Mouse (Mus musculus) limb, embryonic 10.5 days (tissue): ENCODE data around the gene Prune1. TPM values are rescaled to one million over a fixed set of nuclear protein-coding genes. Genes with fewer than 3 reads are reported as not detected.

ENCODE experiments used
- DNase-seq: peaks from one replicate; pipeline ENCODE4 v3.0.0-alpha.2; 2017; ENCODE audit warnings: low spot score
- H3K27ac ChIP-seq: fragments of 300-500 bp; sonication (generic); 2 replicates; pipeline ENCODE4 v1.5.1; 2016; ENCODE audit warnings: mild to moderate bottlenecking
- H3K27me3 ChIP-seq: fragments of 300-500 bp; sonication (generic); 2 replicates; pipeline ENCODE4 v1.6.1; 2016; ENCODE audit warnings: low read depth, mild to moderate bottlenecking; ENCODE audit not compliant: poor library complexity, severe bottlenecking
- H3K36me3 ChIP-seq: fragments of 300-500 bp; sonication (generic); 2 replicates; pipeline ENCODE4 v1.6.1; 2016; ENCODE audit warnings: mild to moderate bottlenecking, moderate library complexity
- H3K4me1 ChIP-seq: fragments of 300-500 bp; sonication (generic); 2 replicates; pipeline ENCODE4 v1.6.1; 2016
- H3K4me3 ChIP-seq: fragments of 300-500 bp; sonication (generic); 2 replicates; pipeline ENCODE4 v1.5.1; 2016; ENCODE audit warnings: mild to moderate bottlenecking, moderate library complexity
- H3K9me3 ChIP-seq: fragments of 300-500 bp; sonication (generic); replicated peaks from 2 replicates; pipeline ENCODE4 v1.6.1; 2016; ENCODE audit warnings: mild to moderate bottlenecking
- WGBS: fragments of 180-500 bp; shearing (Covaris S2); methylation state at CpG from one replicate; pipeline ENCODE4 v1.1.7; 2016; 5-methylcytosine and 5-hydroxymethylcytosine counted together
- polyA plus RNA-seq: library from polyadenylated mRNA; unstranded; fragments of >200 nt; fragmentation: Nextera tagmentation; extraction: Ambion mirVana; gene quantifications from 2 replicates; pipeline ENCODE4 v1.2.1, GENCODE M21; 2016

Gene Prune1
- polyA plus RNA-seq, 1 experiment from 2014 or later = 30.5 TPM

DNA sequence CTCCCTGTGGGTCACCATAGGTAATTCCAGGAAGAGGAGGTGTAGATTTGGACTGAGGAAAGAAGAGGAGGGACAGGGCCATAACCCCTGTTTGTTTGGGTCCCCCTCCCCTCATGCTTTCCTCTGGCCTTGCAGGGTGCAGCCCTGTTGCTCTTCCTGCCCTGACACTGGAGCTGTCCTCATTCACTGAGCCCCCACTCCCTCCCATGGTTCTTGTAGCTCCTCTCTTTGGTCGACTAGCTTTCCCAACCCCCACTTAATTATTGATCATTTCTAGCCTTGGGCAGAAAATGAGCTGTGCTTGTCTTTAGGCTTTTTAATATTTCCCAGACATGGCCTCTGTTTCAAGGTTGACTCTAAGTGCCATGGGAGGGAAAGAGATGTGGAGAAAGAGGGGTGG, 2.2 kb upstream of the Prune1 start:
- 36% methylated on average over 1 of the region's 1 CpGs for WGBS
- Histone ChIP-seq H3K9me3 (no peaks in the 10 kb centered on the region), H3K27me3 (no peaks in the 10 kb centered on the region), H3K4me3 (peak overlapping the region; percentile 80), H3K36me3 (peaks cover 15% of the 10 kb centered on the region), H3K4me1 (peaks cover 26% of the 10 kb centered on the region), H3K27ac (peak overlapping the region; percentile 95; the same call in 1 of the 2 replicates)
- no peak for DNase-seq

GRCm38 (mm10) chr3:95283589-95283941, 1.7 kb upstream of the Prune1 start:
- Histone ChIP-seq H3K27ac (peak overlapping the region; percentile 95), H3K36me3 (peaks cover 14% of the 10 kb centered on the region), H3K27me3 (no peaks in the 10 kb centered on the region), H3K9me3 (no peaks in the 10 kb centered on the region), H3K4me3 (peak overlapping the region; percentile 80), H3K4me1 (peaks cover 26% of the 10 kb centered on the region)
- under 1% methylated on average over 7 of the region's 7 CpGs for WGBS
- no peak for DNase-seq

DNA sequence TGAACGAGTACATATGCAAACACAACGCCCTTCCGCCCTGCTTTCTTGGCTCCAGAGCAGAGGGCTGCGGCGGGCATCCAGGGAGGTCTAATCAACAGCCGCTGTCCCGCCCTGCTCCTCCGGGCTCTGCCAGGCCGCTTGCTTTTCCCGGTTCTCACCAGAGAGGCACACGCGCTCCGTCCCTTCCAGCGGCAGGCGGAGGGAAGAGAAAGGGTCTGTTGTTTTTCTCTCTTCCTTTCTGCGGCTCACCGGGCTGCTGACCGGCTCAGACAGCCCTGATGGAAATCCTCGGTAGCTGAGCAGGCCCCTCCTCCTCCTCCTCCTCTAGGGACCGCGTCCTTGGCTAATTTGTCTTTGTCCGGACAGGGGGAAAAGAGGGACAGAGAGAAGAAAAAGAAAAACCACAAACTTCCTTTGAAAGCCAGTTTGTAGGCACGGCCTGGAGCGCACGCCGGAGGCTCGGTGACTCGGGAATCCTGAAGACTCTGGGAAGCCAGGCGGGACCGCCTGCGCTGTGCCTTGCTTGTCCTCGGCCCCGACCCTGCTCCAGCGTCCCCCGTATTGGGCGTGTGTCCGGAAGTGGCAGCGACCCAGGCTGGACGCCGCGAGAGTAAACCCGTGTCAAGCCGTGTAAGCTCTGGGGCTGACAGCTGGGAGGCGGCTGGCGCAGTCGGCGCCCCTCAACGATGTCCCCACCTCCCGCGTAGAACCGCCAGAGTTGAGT, 1.2 kb upstream of the Prune1 start:
- peak; percentile 85 for DNase-seq
- Histone ChIP-seq H3K4me3 (peak overlapping the region; percentile 80), H3K36me3 (peaks cover 11% of the 10 kb centered on the region), H3K27ac (peak overlapping the region; percentile 95), H3K4me1 (peaks cover 26% of the 10 kb centered on the region), H3K9me3 (no peaks in the 10 kb centered on the region), H3K27me3 (no peaks in the 10 kb centered on the region)
- WGBS = under 1% methylated on average over 51 of the region's 51 CpGs

- Histone ChIP-seq H3K9me3 (no peaks in the 10 kb centered on the region), H3K4me1 (peaks cover 26% of the 10 kb centered on the region), H3K36me3 (peaks cover 8% of the 10 kb centered on the region), H3K27me3 (no peaks in the 10 kb centered on the region), H3K27ac (peak overlapping the region; percentile 95), H3K4me3 (peak overlapping the region; percentile 80)
- WGBS = under 1% methylated on average over 11 of the region's 11 CpGs
- DNase-seq = no peak
Measured at GRCm38 (mm10) chr3:95282381-95282864, 547 bp upstream of the Prune1 start.

GRCm38 (mm10) chr3:95280747-95281146, 1.1 kb downstream of the Prune1 start:
- peak; percentile 44 for DNase-seq
- Histone ChIP-seq H3K4me3 (peak overlapping the region; percentile 80), H3K9me3 (no peaks in the 10 kb centered on the region), H3K4me1 (peaks cover 26% of the 10 kb centered on the region), H3K27ac (peak overlapping the region; percentile 95), H3K36me3 (peaks cover 9% of the 10 kb centered on the region; the same call in 1 of the 2 replicates), H3K27me3 (no peaks in the 10 kb centered on the region)
- WGBS = 24% methylated on average over 8 of the region's 8 CpGs

DNA sequence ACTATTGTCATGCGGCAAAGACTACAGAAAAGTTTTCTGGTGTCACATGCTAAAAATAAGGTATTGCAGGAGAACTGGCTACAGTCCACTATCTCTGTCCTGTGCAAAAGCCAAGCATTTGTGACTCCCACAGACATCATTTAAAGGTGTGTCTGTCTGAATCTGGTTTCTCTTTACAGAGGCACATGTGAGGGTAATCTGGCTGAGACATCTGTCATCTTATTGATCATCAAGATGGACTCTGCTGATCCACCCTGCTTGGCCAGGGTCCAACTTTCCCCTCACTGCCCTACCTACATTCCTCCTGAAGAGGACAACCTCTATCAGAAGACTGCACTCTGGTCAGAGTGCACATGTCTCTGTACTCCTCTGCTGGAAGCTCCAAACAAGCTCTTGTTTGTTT, 4.7 kb downstream of the Prune1 start:
- peaks cover 8% of the 10 kb centered on the region for H3K4me1 ChIP-seq
- H3K27me3 ChIP-seq = no peaks in the 10 kb centered on the region
- H3K27ac ChIP-seq = no peak overlapping the region
- no peak overlapping the region for H3K4me3 ChIP-seq
- DNase-seq = no peak
- 88% methylated on average over 1 of the region's 1 CpGs for WGBS
- H3K36me3 ChIP-seq = peaks cover 25% of the 10 kb centered on the region
- no peaks in the 10 kb centered on the region for H3K9me3 ChIP-seq

GRCm38 (mm10) chr3:95276428-95276934, 5.4 kb downstream of the Prune1 start:
- DNase-seq = no peak
- WGBS = 67% methylated on average over 5 of the region's 5 CpGs

DNA sequence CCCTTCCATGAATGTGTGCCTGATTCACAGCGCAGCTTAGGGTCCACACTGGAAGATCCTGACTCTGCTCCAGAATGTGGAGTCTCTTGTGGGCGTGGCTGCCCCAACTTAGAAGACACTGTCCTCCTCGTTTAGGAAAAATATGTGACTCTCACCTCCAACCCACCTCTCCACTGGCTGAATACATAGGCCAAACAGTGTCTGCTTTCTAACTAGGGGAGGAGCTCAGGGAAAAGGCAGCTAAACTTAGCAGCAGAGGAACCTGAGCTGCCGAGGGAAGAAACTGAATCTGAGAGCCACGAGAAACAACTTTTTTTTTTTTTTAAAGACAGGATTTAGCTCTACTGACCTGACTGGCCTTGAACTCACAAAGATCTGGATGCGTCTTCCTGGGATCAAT, 6.7 kb downstream of the Prune1 start:
- DNase-seq = no peak
- Histone ChIP-seq H3K4me3 (no peak overlapping the region), H3K27me3 (no peaks in the 10 kb centered on the region), H3K4me1 (no peaks in the 10 kb centered on the region), H3K36me3 (peaks cover 29% of the 10 kb centered on the region), H3K9me3 (no peaks in the 10 kb centered on the region), H3K27ac (no peak overlapping the region)
- WGBS = 76% methylated on average over 6 of the region's 6 CpGs

More at GRCm38 (mm10) chr3:95276428-95276934, 5.4 kb downstream of the Prune1 start:
- H3K4me3 ChIP-seq = no peak overlapping the region
- H3K4me1 ChIP-seq = peaks cover 4% of the 10 kb centered on the region
- H3K36me3 ChIP-seq = peaks cover 28% of the 10 kb centered on the region
- H3K27ac ChIP-seq = no peak overlapping the region
- no peaks in the 10 kb centered on the region for H3K27me3 ChIP-seq
- no peaks in the 10 kb centered on the region for H3K9me3 ChIP-seq

DNA sequence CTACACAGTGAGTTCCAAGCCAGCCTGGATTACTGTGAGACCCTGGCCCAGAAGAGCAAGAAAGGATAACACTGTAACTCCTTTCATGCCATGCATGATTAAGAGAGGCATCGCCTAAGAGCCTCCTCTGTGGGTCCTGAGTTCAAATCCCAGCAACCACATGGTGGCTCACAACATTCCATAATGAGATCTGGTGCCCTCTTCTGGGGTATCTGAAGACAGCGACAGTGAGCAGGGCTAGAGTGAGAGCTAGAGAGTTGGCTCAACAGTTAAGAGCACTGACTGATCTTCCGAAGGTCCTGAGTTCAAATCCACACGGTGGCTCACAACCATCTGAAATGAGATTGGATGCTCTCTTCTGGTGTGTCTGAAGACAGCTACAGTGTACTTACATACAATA, 7.4 kb downstream of the Prune1 start:
- no peak for DNase-seq
- Histone ChIP-seq H3K9me3 (no peaks in the 10 kb centered on the region), H3K4me1 (no peaks in the 10 kb centered on the region; the same call in 1 of the 2 replicates), H3K27ac (no peak overlapping the region), H3K4me3 (no peak overlapping the region), H3K36me3 (peaks cover 34% of the 10 kb centered on the region), H3K27me3 (no peaks in the 10 kb centered on the region)
- 93% methylated on average over 4 of the region's 4 CpGs for WGBS

- Histone ChIP-seq H3K36me3 (peaks cover 40% of the 10 kb centered on the region), H3K4me1 (no peaks in the 10 kb centered on the region; the same call in 1 of the 2 replicates), H3K27me3 (no peaks in the 10 kb centered on the region), H3K27ac (no peak overlapping the region), H3K9me3 (no peaks in the 10 kb centered on the region), H3K4me3 (no peak overlapping the region)
- whole genome bisulfite sequencing = 85% methylated on average over 5 of the region's 5 CpGs
- DNase-seq = no peak
Measured at GRCm38 (mm10) chr3:95273471-95273870, 8.4 kb downstream of the Prune1 start.

GRCm38 (mm10) chr3:95270766-95271364, 11.0 kb downstream of the Prune1 start:
- no peak for DNase-seq
- Histone ChIP-seq H3K9me3 (no peaks in the 10 kb centered on the region), H3K4me3 (no peak overlapping the region), H3K36me3 (peaks cover 60% of the 10 kb centered on the region), H3K27ac (no peak overlapping the region), H3K4me1 (no peaks in the 10 kb centered on the region; the same call in 1 of the 2 replicates), H3K27me3 (no peaks in the 10 kb centered on the region)
- 87% methylated on average over 12 of the region's 12 CpGs for WGBS

GRCm38 (mm10) chr3:95269789-95270188, 12.1 kb downstream of the Prune1 start:
- H3K4me3 ChIP-seq = no peak overlapping the region
- H3K27me3 ChIP-seq = no peaks in the 10 kb centered on the region
- WGBS = 87% methylated on average over 5 of the region's 5 CpGs
- peaks cover 60% of the 10 kb centered on the region for H3K36me3 ChIP-seq
- no peak overlapping the region for H3K27ac ChIP-seq
- H3K9me3 ChIP-seq = no peaks in the 10 kb centered on the region
- no peak for DNase-seq
- H3K4me1 ChIP-seq = no peaks in the 10 kb centered on the region; the same call in 1 of the 2 replicates

DNA sequence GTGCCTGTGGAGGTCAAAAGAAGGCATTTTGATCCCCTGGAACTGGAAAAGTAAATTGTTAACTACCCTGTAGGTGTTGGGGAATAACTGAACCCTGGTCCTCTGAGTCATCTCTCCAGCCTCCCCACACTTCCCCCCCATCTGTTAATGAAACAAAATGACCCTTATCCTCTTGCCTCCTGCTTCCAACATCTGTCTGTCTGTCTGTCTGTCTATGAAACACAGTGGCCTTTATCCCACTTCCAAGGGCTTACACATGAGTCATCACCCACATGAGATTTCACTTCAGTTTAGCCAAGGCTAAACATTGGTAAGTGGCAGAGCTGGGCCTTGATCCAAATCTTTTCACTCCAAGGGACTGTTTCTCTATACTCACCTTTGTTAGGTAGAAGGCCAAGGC, 14.0 kb downstream of the Prune1 start:
- H3K36me3 ChIP-seq = peaks cover 69% of the 10 kb centered on the region
- no peaks in the 10 kb centered on the region for H3K9me3 ChIP-seq
- H3K27ac ChIP-seq = no peak overlapping the region
- no peak overlapping the region for H3K4me3 ChIP-seq
- peaks cover 8% of the 10 kb centered on the region for H3K4me1 ChIP-seq
- no peaks in the 10 kb centered on the region for H3K27me3 ChIP-seq
- no peak for DNase-seq
